Mouse (Mus musculus) gonadal fat pad, adult 2 months (tissue): ENCODE results near the gene Tnnc2. TPM values are rescaled to one million over a fixed set of nuclear protein-coding genes. Genes with fewer than 3 reads are reported as not detected.

Experiments used
- DNase-seq: peaks from one replicate; pipeline ENCODE4 v3.0.0-alpha.2; 2012; ENCODE audit warnings: low read depth
- polyA plus RNA-seq: library from polyadenylated mRNA; depleted of rRNA; stranded (reverse); fragments of >200 nt; gene quantifications from 2 replicates; pipeline ENCODE4 v1.2.3, GENCODE M21; 2012

Tnnc2 gene
- polyA plus RNA-seq, 1 experiment: 20.6 TPM

DNA sequence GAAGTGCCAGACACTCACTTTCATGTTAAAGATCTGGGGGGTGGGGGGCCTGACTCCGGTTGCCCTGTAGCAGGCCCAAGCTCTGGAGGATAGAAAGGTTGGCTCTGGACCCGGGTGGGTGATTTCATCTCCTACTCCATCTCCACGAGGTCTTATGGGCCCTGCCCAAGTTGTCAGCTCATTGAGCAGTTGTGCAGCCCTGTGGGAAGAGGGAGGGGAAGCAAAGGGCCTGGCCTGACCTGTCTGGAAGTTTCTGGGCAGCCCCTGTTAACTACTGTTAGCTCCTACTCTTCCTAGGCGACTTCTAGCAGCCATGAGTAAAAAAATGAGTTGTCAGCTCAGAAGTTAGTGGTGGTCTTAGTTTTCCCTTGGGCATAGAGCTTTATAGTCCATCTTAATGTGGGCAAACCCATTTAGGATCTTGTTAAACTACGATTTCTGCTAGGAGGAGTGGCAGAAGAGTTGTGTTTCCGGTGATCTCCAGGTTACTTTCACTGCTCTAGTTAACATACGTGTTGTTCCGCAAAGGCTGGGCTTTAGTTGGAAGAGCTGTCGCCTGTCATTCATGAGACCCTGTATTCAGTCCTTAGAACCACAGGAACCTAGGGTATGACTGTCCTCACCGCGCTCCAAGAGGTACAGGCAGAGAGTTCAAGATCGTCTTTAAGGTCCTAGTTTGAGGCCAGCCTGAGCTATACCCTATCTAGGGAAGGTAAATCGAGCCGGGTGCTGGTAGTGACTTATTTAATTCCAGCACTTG lies 6.4 kb downstream of the Tnnc2 start:
- DNase-seq: no peak

DNA sequence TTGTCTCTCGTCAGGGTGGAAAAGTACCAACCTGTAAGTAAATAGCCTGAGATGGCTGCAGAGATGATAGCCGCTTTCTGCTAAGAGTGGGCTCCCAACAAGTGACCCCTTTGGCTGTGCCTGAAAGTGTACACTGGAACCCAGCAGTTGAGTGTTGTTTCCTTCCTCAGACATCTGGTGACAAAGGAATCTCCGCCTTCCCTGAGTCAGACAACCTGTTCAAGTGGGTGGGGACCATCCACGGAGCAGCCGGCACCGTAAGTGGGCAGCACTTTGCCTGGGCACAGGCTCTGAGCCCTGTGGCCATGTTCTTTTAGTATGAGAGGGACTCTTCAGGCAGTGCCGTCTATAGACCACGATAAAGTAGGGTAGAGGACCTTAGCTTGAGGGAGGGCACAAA lies 8.6 kb downstream of the Tnnc2 start:
- DNase-seq: no peak

DNA sequence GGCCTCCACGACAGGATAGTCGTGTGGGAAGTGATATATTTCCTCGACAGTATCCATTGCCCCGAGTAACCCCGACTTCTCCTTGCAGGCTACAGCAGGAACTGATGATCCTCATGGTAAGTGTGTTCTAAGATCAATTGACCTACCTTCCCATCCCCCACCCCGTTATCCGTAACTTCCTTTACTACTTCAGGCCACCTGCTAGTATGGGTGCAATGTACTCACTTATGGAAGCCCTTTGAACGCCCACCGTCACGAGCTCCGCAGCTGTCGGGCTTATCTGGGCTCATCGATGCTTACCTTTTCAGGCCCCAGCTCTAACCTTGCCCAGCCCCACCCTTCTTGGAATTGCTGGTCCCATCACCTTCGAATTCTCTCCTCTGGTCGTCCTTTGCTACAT lies 9.5 kb downstream of the Tnnc2 start:
- no peak for DNase-seq

DNA sequence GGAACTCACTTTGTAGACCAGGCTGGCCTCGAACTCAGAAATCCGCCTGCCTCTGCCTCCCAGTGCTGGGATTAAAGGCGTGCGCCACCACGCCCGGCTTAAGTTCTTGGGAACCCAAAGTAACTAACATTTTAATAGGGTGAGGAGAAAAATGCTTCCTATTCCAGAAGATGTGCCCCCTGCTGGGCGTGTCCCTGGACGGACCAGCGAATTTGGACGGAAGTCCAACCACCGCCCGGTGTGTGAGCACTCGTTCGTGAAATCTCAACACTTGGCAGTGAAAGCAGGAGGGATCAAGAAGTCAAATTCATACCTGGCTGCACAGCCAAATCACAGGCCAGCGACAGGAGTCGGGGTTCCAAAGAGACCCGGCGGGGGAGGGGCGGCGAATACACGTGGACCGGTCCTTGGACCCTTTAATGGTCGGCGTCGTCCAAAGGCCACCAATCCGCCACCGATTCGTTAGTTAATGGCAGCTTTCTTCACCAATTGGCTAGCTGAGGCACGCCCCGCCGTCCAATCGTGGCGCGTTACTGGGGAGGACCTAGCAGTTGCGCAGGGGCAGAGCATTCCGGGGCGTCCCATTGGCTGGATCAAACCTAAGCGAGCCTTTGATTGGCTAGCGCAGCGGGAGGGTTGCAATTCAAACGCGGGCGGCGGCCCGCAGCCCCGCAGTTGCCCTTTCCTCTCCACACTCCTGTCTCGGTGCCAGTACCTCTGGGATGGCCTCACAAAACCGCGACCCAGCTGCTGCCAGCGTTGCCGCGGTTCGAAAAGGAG lies 10.3 kb downstream of the Tnnc2 start, which contains the start of gene Ube2c:
Gene Ube2c, plus strand, starts transcription at position 641 of the 780 bp plus-strand sequence.
- DNase-seq: peak; percentile 82

DNA sequence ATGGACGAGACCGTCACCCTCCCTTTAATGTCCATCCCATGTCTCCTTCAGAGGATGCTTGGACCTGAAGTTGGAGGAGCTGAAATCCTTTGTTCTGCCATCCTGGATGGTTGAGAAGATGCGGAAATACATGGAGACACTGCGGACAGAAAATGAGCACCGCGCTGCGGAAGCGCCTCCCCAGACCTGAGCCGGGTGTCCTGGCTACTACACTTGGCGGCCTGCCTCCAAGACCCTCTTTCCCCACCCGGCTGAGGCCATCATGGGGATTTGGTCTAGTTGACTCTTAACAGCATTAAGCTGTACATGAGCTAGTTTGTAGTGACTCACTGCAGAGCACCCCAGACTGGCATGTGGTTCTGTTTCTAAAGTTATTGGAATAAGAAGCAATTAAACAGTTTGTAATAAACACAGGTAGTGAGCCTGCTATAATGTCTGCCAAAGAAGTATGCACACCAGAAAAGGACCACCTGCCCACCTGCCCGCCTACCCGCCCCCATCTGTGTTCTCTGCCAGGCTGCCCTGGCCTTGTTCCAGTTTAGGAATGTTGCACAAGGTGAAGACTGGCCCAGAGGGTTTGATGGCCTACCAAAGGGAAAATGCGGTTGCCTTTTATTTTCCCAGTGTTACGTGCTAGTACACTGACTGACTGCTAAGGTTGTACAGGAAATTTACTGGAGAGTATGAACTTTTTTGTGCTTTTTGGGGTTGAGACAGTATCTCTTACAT lies 11.8 kb downstream of the Tnnc2 start:
- no peak for DNase-seq

DNA sequence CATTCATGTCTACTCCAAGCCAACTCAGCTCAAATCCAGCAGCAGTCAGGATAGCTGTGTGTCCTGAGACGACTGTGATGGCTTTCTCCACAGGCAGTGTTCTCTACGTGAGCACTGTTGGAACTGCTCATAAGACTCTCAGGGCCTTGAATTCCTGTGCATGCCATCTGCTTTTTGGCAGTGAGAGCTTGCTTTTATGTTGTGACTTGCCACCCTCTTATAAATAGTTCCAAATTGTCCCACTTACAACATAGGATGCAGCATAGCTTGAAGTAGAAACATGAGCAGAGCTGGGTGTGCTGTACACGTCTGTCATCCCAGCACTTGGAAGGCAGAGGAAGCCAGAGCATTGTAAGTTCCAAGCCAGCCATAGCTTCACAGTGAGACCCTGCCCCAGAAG lies 13.9 kb downstream of the Tnnc2 start:
- no peak for DNase-seq

DNA sequence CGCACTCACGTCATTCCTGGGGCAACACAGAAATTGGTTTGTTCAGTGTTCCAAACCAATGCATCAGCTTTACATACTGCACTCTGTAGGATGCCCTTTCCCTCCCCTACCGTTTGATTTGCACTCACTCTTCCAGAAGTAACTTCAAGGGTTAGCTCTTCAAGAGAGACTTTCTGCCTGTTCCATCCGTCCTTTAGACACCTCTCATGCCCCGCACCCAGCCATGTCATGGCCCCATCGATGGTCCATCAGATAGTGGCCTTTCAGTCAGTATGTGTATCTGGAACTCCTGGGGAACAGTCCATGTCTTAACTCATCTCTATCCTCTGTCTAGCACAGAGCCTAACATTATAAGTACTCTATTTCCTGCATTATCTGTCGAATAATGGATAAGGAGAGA lies 17.2 kb downstream of the Tnnc2 start:
- no peak for DNase-seq

DNA sequence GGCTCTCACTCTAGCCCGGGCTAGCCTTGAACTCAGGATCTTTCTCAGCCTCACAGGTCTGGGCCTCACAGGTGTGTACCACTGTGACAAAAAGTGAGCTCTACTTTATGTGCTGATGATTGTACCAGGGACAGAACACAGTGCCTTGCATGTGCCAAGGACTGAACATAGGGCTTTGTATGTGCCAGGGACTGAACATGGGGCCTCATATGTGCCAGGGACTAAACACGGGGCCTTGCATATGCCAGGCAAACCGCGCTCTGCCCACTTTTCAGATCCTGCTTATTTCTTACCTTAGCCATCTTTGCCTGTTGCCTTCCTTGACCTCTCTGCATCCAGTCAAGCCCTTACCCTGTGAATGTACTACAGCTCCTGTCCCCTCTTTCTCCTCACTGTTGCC lies 17.8 kb downstream of the Tnnc2 start:
- no peak for DNase-seq

DNA sequence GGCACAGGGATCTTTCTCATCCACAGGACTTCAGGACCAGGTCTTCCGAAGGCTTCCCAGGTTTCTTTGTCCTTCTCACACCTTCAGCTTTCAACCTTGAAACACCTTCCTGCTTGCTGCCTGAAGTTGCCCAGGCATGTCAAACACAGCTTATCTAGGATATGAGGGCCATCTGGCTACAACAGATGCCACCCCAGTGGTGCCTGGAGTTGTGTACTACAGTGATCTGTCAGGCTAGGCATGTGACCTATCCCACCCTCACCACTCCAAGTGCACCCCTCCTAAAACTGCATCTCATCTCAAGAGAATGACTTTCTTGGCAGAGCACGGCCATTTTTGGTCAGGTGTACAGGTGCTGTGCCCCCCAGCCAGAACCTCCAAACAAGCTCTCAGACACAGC lies 18.3 kb downstream of the Tnnc2 start:
- no peak for DNase-seq

DNA sequence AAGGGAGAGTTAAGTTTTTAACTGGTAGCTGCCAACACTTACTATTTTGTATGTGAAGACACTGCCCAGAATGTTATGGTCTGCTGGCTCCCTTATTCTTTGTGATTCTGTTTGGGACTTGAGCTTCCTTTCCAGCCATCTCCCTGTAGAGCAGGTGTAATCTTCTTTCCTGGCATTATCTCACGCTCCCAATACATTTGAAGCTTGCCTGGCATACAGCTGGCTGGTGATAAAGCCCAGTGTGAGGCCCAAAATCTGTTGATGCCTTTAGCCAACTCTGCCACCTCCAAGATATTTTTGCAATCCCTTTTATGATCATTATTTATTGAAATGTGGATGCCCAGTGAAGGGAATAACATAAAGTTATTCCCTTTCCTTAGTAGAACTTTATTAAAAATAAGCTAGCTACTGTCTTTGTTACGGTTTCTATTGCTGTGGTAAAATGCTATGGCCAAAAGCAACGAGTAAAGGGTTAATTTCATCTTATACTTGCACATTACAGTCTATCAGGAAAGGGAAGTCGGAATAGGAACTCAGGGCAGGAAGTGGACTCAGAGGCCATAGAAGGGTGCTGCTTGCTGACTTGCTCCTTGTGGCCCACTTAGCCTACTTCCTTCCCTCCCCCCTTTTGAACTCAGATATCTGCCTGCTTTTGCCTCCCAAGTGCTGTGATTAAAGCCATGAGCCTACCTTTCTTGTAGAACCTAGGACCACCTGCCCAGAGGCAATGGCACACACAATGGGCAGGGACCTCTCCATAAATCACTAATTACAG lies 19.5 kb downstream of the Tnnc2 start:
- DNase-seq: no peak

DNA sequence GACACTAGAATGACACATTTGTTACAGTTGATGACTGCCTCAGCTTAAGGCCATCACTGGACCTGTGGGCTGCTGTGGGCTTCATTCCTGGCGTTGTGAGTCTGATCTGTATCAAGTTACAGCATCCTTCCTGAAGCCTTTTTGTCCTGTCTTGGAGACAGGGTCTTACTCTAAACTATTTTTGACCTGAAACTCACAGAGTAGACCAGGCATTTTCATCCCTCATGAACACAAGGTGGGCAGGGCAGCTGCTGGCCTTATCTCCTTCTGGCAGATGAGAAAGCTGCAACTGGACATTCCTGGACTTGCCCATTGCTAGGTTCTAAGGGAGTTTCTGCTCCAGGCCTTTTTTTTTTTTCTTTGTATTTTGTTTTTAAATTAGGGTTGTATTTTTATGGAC lies 21.1 kb downstream of the Tnnc2 start:
- DNase-seq: no peak

DNA sequence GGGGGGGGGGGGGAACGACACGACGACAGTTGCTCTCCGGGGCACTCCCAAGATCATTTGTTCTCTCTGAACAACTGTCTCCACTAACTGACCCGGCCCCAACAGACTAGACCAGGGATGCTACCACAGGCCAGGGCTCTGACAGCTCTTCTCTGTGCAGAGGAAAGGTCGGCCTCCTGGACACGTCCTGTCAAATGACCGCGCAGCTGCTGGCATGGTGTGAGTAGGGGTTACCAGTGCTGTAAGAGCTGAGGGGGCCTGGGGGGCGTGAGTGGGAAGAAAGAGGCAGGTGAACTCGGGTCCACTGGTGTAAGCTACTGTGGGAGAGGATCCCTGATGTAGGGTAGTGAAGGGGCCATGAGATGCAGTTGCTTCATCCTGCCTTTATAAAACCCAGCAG lies 21.9 kb downstream of the Tnnc2 start:
- DNase-seq: no peak

DNA sequence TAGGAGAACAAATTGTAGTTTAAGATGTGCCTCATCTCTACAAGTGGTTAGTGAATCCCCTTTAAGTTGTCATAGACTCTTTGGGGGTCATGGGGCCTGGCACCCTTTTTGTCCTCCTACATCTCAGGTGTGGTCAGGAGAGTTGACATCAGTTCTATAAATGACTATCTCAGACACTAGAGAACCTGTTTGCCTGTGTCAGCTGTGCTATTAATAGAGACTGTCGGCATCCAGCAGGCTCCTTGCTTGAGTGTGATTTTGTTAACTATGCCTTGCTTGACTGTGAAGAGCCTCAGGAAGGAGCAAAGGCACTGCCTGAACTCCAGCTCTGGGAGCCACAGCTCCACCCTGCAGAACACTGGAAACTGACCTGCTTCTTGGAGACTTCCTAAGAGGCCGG lies 25.0 kb downstream of the Tnnc2 start:
- DNase-seq: no peak

DNA sequence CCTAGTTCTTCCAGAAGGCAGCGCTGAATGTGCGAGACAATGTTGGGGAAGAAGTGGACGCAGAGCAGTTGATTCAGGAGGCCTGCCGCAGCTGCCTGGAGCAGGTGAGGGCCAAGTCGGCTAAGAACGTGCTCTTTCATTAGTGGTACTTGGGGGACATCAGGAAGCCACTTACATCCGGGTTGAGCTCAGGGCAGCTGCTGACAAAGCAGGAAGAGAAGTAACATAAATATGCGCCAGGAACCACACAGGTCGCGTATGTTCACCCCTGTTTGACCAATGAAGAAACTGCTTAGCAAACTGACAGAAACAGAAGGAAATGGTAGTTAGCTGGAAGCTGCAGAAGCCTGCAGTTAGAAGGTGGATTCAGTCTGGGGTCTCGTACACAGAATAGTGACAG lies 25.7 kb downstream of the Tnnc2 start:
- DNase-seq: no peak

DNA sequence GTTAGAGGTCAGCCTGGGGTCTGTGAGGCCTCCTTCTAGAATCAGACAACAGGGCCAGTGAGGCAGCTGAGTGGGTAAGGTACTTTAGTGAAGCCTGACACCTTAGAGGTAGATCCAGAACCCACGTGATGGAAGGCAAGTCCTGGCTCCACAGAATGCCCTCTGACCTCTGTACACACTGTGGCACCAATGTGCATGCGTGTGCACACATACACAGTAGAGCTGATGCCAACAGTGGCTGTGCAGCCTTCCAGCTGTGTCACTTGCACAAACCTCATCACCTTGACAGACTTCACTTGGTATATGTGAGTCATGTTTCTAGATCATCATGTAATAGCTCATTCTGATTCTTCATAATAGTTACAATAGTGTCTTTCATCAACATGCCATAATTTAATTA lies 27.3 kb downstream of the Tnnc2 start:
- no peak for DNase-seq

DNA sequence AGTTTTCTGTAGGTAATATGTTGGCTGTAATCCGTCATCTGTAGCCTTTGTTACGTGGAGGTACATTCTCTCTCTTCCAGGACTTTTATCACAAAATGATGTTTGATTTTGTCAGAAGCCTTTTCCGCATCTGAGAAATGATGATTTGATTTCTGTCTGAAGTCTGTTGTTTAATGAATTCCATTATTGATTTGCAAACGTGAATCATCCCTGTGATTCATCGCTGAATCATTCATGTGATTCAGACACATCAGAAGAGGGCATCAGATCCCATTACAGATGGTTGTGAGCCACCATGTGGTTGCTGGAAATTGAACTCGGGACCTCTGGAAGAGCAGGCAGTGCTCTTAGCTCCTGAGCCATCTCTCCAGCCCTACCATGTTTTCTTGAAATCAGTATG lies 30.8 kb downstream of the Tnnc2 start:
- no peak for DNase-seq

DNA sequence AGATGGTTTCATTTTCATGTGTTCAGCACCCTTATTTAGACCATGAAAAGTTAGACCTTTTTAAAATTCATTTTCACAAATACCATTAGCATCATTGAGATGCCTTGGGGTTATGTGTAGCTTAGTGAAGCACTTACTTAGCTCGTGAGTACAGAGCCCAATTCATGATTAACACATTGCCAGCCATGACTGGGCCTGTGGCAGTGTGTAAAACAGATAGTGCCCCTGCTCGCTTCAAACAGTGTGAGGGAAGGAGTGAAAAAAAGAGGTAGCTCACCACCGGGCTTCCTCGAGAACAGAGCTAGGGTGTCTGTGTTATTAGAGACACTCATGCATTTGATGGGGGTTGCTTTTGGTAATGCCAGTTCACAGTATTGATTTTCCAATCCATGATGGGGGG lies 31.6 kb downstream of the Tnnc2 start:
- no peak for DNase-seq

DNA sequence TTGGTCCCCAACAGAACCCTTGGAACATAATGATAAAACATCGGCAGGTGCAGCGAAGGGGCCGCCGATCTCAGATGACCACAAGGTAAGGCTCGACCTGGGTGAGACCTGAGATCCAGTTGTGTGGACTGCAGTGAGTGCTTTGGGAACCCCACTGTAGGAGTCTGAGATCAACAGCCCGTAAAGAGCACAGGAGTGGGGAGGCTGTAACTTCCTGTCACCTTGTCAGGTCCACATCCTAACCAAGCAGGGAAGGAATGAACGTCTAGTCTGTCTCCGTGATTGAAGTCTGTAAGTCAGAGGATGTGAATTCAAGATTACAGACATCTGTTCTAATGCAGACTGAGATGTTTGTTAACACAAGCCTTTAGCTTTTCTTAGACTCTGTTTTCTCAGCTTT lies 33.1 kb downstream of the Tnnc2 start:
- DNase-seq: no peak

DNA sequence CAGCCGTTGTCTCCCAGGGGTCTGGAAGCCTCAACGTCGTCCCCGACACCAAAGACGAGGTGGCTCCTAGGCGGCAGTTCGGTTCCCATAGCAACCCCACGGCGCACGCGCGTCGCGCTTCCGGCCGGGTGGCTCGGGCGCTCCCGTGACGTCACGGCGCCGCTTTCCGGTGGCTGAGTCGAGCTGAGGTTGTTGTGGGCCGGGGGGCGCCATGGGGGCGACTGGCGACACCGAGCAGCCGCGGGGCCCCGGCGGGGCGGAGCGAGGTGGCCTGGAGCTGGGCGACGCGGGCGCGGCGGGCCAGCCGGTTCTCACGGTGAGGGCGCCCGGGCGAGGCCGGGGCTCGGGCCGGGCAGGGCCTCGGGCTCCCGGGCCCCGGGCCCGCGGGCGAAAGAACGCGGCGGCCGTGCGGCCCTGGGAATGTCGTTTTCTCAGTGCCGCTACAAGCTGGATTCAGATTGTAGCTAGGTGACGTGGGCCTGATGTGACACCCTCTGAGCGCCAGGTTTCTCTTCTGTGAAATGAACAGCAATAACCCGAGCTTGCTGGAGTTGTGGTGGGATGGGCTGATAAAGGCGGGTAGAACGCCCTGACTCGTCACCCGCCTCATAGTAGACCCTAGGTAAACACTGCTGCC lies 33.8 kb downstream of the Tnnc2 start, which contains the start of the genes Wfdc3 and Dnttip1:
Gene Wfdc3, minus strand, starts transcription at position 89 of the 637 bp plus-strand sequence.
Gene Dnttip1, plus strand, starts transcription at position 141 of the 637 bp plus-strand sequence.
- no peak for DNase-seq

DNA sequence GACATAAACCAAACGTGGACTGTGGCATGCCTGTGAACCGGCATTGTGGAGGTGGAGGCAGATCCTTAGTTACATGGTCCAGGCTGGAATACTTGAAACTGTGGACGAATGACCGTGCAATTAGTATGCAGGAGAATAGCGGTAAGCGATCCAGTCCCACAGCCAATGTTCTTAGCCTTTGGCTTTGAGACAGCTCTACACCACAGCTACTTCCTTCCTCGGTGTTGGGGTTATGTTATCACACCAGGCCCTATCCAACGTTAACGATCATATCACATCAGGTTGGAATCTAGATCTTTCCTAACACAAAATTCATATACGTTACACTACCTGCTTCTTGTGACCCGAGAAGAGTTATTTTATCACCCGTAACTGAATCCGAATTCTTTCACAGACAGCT lies 34.8 kb downstream of the Tnnc2 start:
- DNase-seq: no peak

DNA sequence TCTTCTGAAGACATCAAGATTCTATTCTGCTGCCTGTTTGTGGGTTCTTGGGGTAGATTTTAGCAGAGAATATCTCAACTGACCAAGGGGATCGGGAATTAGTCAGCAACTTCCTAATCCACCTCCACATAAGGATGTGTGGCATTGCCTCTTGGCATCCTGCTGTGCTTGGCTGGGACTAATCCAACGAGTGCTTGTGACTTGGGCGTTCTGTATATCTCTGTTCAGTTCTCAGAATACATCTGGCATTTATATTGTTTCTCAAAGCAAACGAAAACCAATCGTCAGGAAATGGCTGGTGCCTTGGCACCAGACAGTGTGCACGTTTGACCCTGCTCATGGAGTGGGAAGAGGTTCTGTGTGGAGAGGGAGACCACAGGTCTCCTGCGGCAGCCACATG lies 39.9 kb downstream of the Tnnc2 start:
- no peak for DNase-seq
